Mouse (Mus musculus) left cerebral cortex, adult 8-10 months (tissue): ENCODE measurements around the gene Jmjd8. TPM values are rescaled to one million over a fixed set of nuclear protein-coding genes. Genes with fewer than 3 reads are reported as not detected.

Experiments used
- DNase-seq, 2 experiments: peaks; one replicate each; pipeline ENCODE4 v3.0.0; 2022; ENCODE audit warnings: low spot score in 2 of 2
- total RNA-seq, 4 experiments: library from RNA; stranded (reverse); gene quantifications; 2 replicates each; pipeline ENCODE4 v1.2.4; 2022

The Jmjd8 gene
- total RNA-seq, 4 experiments from 2014 or later = 52.6 to 63.8 (median 56.4) TPM

DNA sequence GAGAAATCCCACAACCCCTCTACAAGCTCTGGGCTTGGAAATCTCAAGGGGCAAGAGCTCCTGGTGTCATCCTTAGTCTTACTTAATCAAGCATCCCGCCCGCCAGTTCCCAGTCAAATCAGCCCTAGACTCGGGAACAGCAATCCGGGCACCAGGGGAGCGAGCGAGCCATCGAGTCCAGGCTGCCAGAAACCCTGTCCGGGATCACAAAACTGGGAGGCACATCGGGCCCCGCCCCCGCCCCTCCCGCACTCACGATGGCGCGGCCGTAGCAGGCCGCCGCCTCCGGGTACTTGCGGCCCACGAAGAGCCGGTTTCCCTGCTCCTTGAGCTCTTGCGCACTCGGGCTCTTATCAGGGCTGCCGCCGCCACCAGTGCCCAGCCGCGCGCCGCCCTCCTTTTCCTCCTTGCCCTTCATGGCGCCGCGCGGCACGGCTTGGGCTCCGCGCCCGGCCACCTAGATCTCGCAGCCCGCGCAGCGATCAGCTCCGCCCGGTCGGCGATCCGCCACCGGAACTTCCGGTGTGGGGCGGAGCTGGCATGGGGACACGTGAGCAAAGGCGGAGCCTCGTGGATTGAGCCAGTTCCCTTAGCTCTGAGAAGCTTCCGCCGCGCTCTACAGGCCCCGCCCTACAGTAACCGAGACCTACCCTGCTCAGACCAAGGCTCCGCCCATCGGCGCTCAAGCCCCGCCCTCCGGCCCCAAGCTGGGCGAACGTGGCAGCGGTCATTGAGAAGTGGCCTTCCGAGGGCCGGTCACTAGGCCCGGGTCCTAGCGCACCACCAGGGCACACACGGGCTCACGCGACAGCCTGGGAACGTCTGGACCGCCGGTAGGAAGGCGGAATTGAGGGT lies 4.0 kb downstream of the Jmjd8 start:
- DNase-seq = peak; percentile 97 to 99

DNA sequence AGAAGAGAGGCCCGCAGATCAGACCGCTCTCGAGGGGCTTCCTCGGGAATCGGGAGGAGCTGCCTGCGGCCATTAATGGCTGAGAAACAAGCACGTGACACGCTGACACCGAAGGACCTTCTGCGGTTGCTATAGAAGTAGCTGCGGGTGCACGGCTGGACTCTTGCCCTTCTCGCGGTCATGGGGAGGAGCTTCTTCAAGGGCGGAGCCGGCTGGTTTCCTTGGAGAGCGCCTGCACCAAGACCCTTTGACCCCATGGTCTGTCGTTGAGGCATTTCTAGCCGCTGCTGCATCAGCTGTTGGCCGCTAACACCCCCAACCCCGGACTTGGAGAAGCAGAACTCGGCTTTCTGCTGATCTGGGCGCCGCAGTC lies 4.6 kb downstream of the Jmjd8 start, which contains the start of gene Stub1:
Gene Stub1 (minus strand): TSS at position 114 of the 373 bp plus-strand sequence.
- peak in 1 of 2 experiments; percentile 87 for DNase-seq

DNA sequence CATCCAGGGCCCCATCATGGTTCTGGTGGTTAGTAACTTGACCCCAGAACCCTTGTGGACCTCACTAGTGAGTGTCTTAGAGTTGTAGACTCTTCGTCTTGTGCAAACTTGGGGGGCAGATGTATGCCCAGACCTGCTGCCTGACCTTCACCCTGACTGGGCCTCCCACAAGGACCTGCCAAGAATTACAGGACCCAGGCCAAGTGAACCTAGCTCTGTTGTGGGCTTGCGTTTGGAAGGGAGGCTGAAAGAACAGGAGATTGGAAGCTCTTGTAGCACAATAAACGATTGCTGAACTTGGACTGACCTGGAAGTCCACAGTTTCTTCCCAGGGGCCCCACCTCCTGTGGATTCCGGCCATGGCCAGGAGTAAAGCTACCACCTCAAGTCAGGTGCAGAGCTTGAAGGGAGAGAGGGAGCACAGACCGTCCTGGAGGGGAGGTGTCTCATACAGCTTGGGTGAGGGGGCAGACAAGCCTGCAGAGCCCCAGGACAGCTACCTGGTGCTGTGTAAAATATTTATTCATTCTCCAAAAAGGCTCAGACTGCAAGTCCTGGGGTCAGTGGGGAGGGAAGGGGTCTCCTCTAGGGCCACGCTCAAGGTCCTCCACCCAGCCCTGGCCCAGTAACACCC lies 5.4 kb downstream of the Jmjd8 start:
- no peak for DNase-seq

DNA sequence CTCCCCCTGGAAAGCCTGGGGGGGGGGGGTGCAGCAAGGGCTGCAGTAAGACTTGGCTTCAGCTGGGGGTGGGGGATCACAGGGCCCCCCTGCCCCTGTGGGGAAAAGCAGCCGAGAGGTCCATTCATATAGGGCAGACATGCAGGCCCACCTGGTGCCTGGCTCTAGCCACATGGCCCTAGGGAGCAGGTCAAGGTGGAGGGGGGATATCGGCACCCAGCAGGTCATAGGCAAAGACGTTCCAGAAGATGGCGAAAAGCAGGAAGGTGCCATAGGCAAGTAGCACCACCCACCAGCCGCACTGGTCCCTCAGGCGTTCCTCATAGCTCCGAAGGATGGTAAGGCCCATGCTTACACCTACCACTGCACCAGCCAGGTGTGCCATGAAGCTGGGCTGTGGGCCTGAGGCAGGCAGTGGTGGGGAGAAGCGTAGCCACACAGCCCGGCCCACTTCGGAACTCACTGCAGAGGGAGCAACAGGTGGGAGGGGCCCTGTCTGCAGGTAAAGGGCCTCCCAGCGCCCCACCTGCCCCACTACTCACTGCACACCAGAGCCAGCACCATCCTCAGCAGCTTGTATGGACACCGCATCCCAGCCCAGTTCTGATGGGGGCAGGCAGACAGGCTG lies 6.0 kb downstream of the Jmjd8 start:
- DNase-seq = no peak

DNA sequence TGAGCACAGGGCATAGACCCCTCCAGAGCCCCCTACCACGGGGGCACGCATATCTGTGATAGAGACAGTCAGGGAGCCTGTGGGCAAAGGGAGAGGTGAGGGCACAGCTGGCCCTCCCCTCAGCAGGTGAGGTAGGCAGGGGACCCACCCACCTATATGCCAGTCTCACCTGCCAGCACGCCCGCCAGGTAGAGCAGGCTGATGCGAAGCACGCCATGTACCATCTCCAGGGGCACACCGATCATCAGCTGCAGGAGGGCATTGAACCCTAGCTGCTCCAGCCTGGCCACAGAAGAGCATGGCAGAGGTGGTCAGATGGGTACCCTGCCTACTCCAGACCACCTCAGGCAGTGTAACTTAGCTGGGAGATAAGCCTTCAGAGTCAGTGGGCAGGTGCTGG lies 6.6 kb downstream of the Jmjd8 start:
- DNase-seq = no peak

- no peak for DNase-seq
These were observed 7.1 kb downstream of the Jmjd8 start for GRCm38 (mm10) chr17:25835816-25836215.

- DNase-seq = peak in 1 of 2 experiments; percentile 42
These were observed 7.9 kb downstream of the Jmjd8 start for GRCm38 (mm10) chr17:25836397-25837075.

DNA sequence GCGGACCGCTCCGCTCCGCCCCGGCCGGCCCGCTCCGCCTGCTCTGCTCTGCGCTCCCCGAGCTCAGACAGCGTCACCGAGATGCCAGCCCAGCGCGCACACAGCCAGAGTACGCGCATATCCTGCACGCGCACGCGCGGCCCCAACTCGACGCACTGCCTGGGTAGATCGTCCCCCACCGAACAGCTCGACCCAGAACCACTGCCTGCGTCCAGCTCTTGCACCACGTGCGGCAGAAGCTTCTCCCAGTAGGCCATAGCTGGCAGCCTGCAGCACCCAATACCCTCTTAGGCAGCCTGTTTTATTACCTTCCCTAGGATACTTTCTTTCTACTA lies 8.4 kb downstream of the Jmjd8 start, which contains the start of gene Rhbdl1:
Gene Rhbdl1 (minus strand): TSS at position 220 of the 335 bp plus-strand sequence.
- DNase-seq = peak in 1 of 2 experiments; percentile 84

DNA sequence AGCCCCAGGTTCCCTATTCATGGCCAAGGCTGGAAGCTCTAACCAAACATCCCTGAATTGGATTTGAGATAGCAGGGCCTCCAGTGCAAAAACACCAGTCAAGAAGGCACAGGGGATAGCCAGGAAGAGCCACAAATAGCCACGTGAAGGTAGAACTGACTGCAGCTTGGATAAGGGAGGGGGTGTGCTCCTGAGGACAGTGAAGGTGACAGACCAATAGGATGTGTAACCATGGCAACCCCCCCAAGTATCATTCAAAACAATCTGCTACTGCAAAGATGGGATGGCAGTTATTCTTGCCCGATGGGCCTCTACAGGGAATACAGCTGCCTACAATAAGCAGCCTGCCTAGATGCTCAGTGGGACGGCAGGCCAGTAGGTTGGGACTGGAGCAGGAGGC lies 8.9 kb downstream of the Jmjd8 start:
- no peak for DNase-seq

DNA sequence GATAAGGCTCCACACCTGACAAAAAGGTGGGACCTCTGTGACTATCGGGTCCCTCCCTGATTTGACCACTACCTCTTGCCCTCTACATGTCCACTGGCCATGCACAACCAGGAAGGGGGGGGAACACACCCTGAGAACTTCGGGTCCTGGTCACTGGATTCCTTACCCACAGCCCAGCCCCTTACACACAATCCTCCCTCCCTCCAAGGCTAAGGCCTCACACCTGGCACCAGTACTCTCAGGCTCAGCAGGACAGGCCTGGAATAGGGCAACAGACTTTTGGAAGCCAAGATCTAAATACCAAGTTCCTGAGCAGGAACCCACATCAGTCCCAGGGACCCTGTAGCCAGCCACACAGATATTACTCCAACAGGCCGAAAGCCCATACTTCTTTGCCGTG lies 10.2 kb downstream of the Jmjd8 start:
- DNase-seq = no peak

- no peak for DNase-seq
These were observed 11.0 kb downstream of the Jmjd8 start for GRCm38 (mm10) chr17:25839455-25840235.

DNA sequence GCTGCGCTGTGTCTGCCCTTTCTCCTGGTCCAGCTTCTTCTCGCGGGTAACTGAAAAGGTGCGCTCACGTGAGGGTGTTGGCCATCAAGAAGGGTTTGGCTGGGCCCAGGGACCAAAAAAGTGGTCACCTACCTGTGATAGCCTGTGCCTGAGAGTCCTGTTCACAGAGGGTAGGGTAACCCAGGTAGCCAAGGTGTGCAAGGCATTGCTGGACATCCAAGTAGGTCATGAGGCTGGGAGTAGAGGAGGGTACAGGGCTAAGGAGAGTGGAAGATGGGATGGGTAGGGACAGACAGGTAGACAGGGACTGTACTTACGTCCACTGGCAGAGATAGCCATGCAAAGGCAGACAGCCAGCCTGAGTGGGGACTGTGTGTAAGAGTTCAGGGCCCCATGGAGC lies 11.9 kb downstream of the Jmjd8 start:
- no peak for DNase-seq

- no peak for DNase-seq
These were observed 12.6 kb downstream of the Jmjd8 start, which contains the start of gene Gm20683 for GRCm38 (mm10) chr17:25841117-25841880. TSS of gene Gm20683 (minus strand) at chr17:25841763.

GRCm38 (mm10) chr17:25842509-25842908 lies 13.8 kb downstream of the Jmjd8 start:
- DNase-seq = no peak

DNA sequence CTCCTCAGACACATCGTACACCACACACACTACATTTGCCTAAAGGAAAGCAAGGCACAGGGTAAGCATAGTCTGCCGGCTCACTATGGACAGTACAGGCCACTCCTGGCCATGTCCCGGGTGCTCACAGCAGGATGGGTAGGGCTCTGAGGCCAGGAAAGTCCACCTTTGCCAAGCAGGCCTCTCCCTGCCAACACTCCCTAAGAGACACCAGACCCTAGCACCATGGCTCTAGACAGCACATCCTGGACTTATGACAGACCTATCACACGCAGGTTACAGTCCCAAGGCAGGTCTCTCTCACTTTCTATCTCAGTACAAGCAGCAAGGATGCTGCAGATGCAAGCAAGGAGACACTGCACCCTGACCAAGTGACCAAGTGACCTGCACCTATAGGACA lies 14.5 kb downstream of the Jmjd8 start:
- no peak for DNase-seq

DNA sequence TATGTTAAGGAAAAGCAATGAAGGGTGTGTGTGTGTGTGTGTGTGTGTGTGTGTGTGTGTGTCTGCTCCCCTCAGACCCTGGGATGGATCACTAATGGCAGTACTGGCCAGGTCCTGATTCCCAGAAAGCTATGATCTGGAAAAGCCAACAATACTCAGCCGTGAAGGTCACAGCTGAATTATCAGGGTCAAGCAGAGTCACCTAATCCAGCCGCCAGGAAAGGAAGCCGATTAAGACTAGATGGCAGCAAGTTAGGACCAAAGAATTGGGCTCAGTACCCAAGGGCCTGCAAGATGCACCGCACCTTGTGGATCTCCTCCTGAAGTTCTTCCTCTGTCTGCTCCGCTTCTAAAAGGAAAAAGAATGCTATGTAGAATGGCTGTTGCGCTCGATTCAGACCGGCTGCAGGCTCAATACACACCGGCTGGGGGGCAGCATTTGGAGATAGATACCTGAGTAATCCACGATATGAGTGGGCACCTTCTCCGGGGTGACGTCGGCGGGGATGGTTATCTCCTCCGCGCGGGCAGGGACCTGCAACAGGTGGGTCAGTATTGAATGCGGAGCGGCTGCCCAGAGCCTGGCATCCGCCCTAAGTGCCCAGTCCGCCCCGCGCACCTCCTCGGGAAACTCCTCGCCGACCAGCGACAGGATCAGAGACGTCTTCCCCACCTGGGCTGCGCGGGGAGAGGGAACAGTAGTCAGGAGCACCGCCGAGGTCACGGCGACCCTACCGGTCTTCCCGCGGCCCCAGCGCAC lies 15.1 kb downstream of the Jmjd8 start:
- peak in 1 of 2 experiments; percentile 27 for DNase-seq

GRCm38 (mm10) chr17:25844396-25844901 lies 15.8 kb downstream of the Jmjd8 start, which contains the start of gene Rhot2:
TSS of gene Rhot2 (minus strand) at chr17:25844851.
- peak; percentile 78 to 94 for DNase-seq

- DNase-seq = no peak
These were observed 31.6 kb downstream of the Jmjd8 start for GRCm38 (mm10) chr17:25860229-25860628.
